Mouse (Mus musculus) cortical plate, adult 2 months (tissue): ENCODE data around the gene Slc7a5.

ENCODE experiments used
- CTCF ChIP-seq: fragments of 200-500 bp; IDR thresholded peaks from 2 replicates; pipeline ENCODE4 v1.5.1; 2011; ENCODE audit warnings: mild to moderate bottlenecking, control low read depth, low read length; ENCODE audit not compliant: insufficient read depth; ENCODE audit errors: extremely low read depth
- POLR2A ChIP-seq: fragments of 200-500 bp; IDR thresholded peaks from 2 replicates; pipeline ENCODE4 v1.6.1; 2011; ENCODE audit warnings: mild to moderate bottlenecking, low read length, control low read depth; ENCODE audit not compliant: insufficient read depth; ENCODE audit errors: extremely low read depth

GRCm38 (mm10) chr8:121885433-121885832, 22.1 kb downstream of the Slc7a5 start:
- TF ChIP-seq CTCF: no peak
- TF ChIP-seq POLR2A: no peak
